23 mouse cellular contexts compared by ENCODE assay signal in genomic region chr1:170206395-170206794, GRCm38 (mm10). TPM values are rescaled to one million over a fixed set of nuclear protein-coding genes. Genes with fewer than 3 reads are reported as not detected.
"Had no signal": no experiment of that assay in that cellular context is flagged by ENCODE, and none has a peak within 500 bp of the region (broad histone marks: within the 10 kb centered on the region; RNA-seq: fewer than 3 reads in every experiment).

No protein-coding gene starts in this region.

- H3K27me3 ChIP-seq: neural tube, embryonic 15.5 days; stomach, embryonic 15.5 days had no signal

- DNase-seq: retina, postnatal 1 day; right cerebral cortex, adult 18-20 months; right cerebral cortex, postnatal 14 days; right cerebral cortex, postnatal 25 days; right cerebral cortex, postnatal 4 days; spleen, adult 18-20 months; thymus, adult 18-20 months; thymus, adult 2 months; thymus, postnatal 14 days; thymus, postnatal 25 days; thymus, postnatal 36 days; thymus, postnatal 4 days had no signal

- H3K9ac ChIP-seq: neural tube, embryonic 15.5 days; stomach, embryonic 15.5 days had no signal

- H3K27ac ChIP-seq: neural tube, embryonic 15.5 days; stomach, embryonic 15.5 days; stomach, postnatal 0 days had no signal

- H3K9me3 ChIP-seq: neural tube, embryonic 15.5 days; stomach, embryonic 15.5 days had no signal

- H3K4me1 ChIP-seq: neural tube, embryonic 15.5 days; stomach, embryonic 15.5 days had no signal

- H3K4me3 ChIP-seq: neural tube, embryonic 15.5 days; stomach, embryonic 15.5 days had no signal

- H3K4me2 ChIP-seq: neural tube, embryonic 15.5 days; stomach, embryonic 15.5 days had no signal

RNA-seq across cellular contexts. Expression of gene Sh2d1b2, which starts 26.2 kb away (rescaled TPM):
- total RNA-seq: neutrophil, adult 5-6 weeks had no signal
- polyA plus RNA-seq: neural tube, embryonic 14.5 days; neural tube, embryonic 15.5 days; small intestine, adult 2 months; stomach, embryonic 14.5 days; stomach, embryonic 15.5 days; stomach, embryonic 16.5 days; stomach, postnatal 0 days; testis, adult 2 months; thymus, postnatal 0 days; urinary bladder, adult 2 months had no signal
